Mouse (Mus musculus): Measurements from ENCODE around the gene Rims4.

DNA sequence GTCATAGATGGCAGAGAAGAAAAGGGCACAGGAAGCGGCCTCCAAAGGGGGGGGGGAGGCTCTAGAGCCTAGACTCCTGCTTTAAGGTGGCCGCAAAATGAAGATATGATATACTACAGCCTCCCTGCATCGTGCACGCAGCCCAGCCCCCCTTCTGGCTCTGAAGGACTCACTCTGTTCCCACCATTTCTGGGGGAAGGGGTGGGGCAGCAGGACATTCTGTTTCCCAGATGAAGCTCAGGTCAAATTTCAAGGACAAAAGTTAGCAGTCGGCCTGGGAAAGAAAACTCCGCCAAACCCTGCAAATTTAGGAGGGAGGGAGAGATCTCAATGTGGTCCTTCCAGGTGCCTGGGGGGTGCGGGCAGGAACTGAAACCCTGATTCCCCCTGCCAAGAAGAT is 4.8 kb downstream of the Rims4 start:
- no peak for TF ChIP-seq CTCF (IDR thresholded peaks at IDR 0.05; ENCODE audit: borderline replicate concordance, insufficient read depth, low read length)
- no peak for TF ChIP-seq POLR2A (IDR thresholded peaks at IDR 0.05; ENCODE audit: low read depth, low read length)

Data from embryonic fibroblast, embryonic 13.5 days (primary cell).